Mouse (Mus musculus) heart, adult 2 months (tissue): ENCODE results near the gene Ypel3. TPM values are rescaled to one million over a fixed set of nuclear protein-coding genes. Genes with fewer than 3 reads are reported as not detected.
"Not testable (repeated sequence)": the region's sequence is repeated elsewhere in the genome, so short reads cannot be mapped to it uniquely, and the experiment has no call there.

ENCODE experiments used
- DNase-seq, 2 experiments: peaks; one replicate each; pipeline ENCODE4 v3.0.0; 2021
- H3K27ac ChIP-seq: fragments of 200-600 bp; 2 replicates; pipeline ENCODE4 v1.8.1; 2022
- H3K27me3 ChIP-seq: fragments of 200-500 bp; 2 replicates; pipeline ENCODE4 v1.6.1; 2012; ENCODE audit warnings: mild to moderate bottlenecking, low read length, inconsistent platforms, mixed read lengths; ENCODE audit not compliant: control insufficient read depth, insufficient read depth
- H3K36me3 ChIP-seq: fragments of 200-500 bp; 2 replicates; pipeline ENCODE4 v1.6.1; 2012; ENCODE audit warnings: low read length, inconsistent platforms; ENCODE audit not compliant: control insufficient read depth, insufficient read depth
- H3K4me1 ChIP-seq: fragments of 200-500 bp; 2 replicates; pipeline ENCODE4 v1.6.1; 2011; ENCODE audit warnings: low read length; ENCODE audit not compliant: control insufficient read depth, insufficient read depth
- H3K4me3 ChIP-seq: fragments of 200-600 bp; 2 replicates; pipeline ENCODE4 v1.8.1; 2022
- H3K79me2 ChIP-seq: fragments of 200-500 bp; replicated peaks from 2 replicates; pipeline ENCODE4 v1.6.1; 2012; ENCODE audit warnings: mild to moderate bottlenecking, inconsistent platforms, low read length, moderate library complexity, mixed read lengths; ENCODE audit not compliant: control insufficient read depth, insufficient read depth
- H3K9ac ChIP-seq: fragments of 200-500 bp; 2 replicates; pipeline ENCODE4 v1.6.1; 2012; ENCODE audit warnings: low read depth, mild to moderate bottlenecking, control low read depth, inconsistent platforms, low read length, mixed read lengths
- CTCF ChIP-seq: fragments of 200-600 bp; IDR thresholded peaks from 2 replicates; pipeline ENCODE4 v1.8.1; 2022; ENCODE audit warnings: antibody characterized with exemption, mild to moderate bottlenecking, moderate library complexity
- EP300 ChIP-seq: fragments of 200-500 bp; IDR thresholded peaks from 2 replicates; pipeline ENCODE4 v1.6.1; 2011; ENCODE audit warnings: low read depth, low read length, control low read depth; ENCODE audit not compliant: insufficient read depth
- POLR2A ChIP-seq: fragments of 200-500 bp; IDR thresholded peaks from 2 replicates; pipeline ENCODE4 v1.6.1; 2011; ENCODE audit warnings: mild to moderate bottlenecking, low read depth, low read length, control low read depth; ENCODE audit not compliant: insufficient read depth
- WGBS: fragments of 180-500 bp; shearing (Covaris S2); methylation state at CpG from one replicate; pipeline ENCODE4 v1.1.7; 2018; 5-methylcytosine and 5-hydroxymethylcytosine counted together
- intact Hi-C: fragments of 180-260 bp; cut with DNase I; formaldehyde crosslinking; loops from one replicate; pipeline ENCODE4 v1.15.1; 2025
- polyA plus RNA-seq: library from polyadenylated mRNA; depleted of rRNA; stranded (reverse); fragments of >200 nt; gene quantifications from 2 replicates; pipeline ENCODE4 v1.2.3, GENCODE M21; 2012
- total RNA-seq, 2 experiments: library from RNA; stranded (reverse); gene quantifications; 2 replicates each; pipeline ENCODE4 v1.2.3; 2021

The Ypel3 gene
- total and polyA plus RNA-seq, 3 experiments: 60.2 to 144 (median 89.9) TPM

- Histone ChIP-seq H3K79me2 (peaks cover 5% of the 10 kb centered on the region), H3K36me3 (peaks cover 5% of the 10 kb centered on the region), H3K9ac (no peak overlapping the region; the same call in 1 of the 2 replicates), H3K4me1 (peaks cover 12% of the 10 kb centered on the region), H3K4me3 (peak overlapping the region; percentile 84), H3K27ac (peak overlapping the region; percentile 99; the same call in 1 of the 2 replicates), H3K27me3 (no peaks in the 10 kb centered on the region)
- intact Hi-C loops: no loop called here
- DNase-seq: no peak
- WGBS: 86% methylated on average over 3 of the region's 3 CpGs
- TF ChIP-seq POLR2A (no peak), EP300 (no peak), CTCF (no peak)
These were observed 1.4 kb downstream of the Ypel3 start for GRCm38 (mm10) chr7:126778147-126778546.

GRCm38 (mm10) chr7:126779101-126779500 is 2.3 kb downstream of the Ypel3 start:
- intact Hi-C loops, H3K27ac ChIP-seq: not testable (repeated sequence)

GRCm38 (mm10) chr7:126779983-126780970 is 3.5 kb downstream of the Ypel3 start:
- intact Hi-C loops: loop anchor here (2.0 to 5.0 kb wide), 2 partner anchors 19 to 82 kb away; partner anchors contain the start of genes Hirip3 and Ino80e
- peak overlapping the region; percentile 50 for H3K27ac ChIP-seq
- peak; percentile 85 to 87 for DNase-seq
- H3K4me1 ChIP-seq: peaks cover 12% of the 10 kb centered on the region
- H3K9ac ChIP-seq: peak overlapping the region; percentile 36
- H3K79me2 ChIP-seq: peaks cover 5% of the 10 kb centered on the region
- 6% methylated on average over 21 of the region's 21 CpGs for WGBS
- no peaks in the 10 kb centered on the region for H3K27me3 ChIP-seq
- peaks cover 5% of the 10 kb centered on the region for H3K36me3 ChIP-seq
- TF ChIP-seq CTCF (peak; percentile 99), EP300 (peak; percentile 52; the same call in 1 of the 2 replicates), POLR2A (peak; percentile 64; the same call in 1 of the 2 replicates)
- peak overlapping the region; percentile 49 for H3K4me3 ChIP-seq

More at GRCm38 (mm10) chr7:126779101-126779500, 2.3 kb downstream of the Ypel3 start:
- not testable (repeated sequence) for DNase-seq, H3K79me2 ChIP-seq, H3K27me3 ChIP-seq, H3K36me3 ChIP-seq, H3K9ac ChIP-seq, H3K4me3 ChIP-seq
- WGBS: 92% methylated on average over 7 of the region's 7 CpGs
- peaks cover 12% of the 10 kb centered on the region for H3K4me1 ChIP-seq

- no peaks in the 10 kb centered on the region for H3K27me3 ChIP-seq
- DNase-seq: no peak
- H3K79me2 ChIP-seq: peaks cover 5% of the 10 kb centered on the region
- H3K27ac ChIP-seq: peak within 1 kb of the TSS; percentile 50
- TF ChIP-seq POLR2A: no peak
- 10% methylated on average over 22 of the region's 22 CpGs for WGBS
- H3K9ac ChIP-seq: peak within 1 kb of the TSS; percentile 36
- peak within 1 kb of the TSS; percentile 49 for H3K4me3 ChIP-seq
- peaks cover 11% of the 10 kb centered on the region for H3K4me1 ChIP-seq
- intact Hi-C loops: loop anchor here (2.0 to 5.0 kb wide), 2 partner anchors 18 to 81 kb away; partner anchors contain the start of genes Hirip3 and Ino80e
- H3K36me3 ChIP-seq: peaks cover 5% of the 10 kb centered on the region
These were observed 4.3 kb downstream of the Ypel3 start, which contains the start of gene Tbx6 for GRCm38 (mm10) chr7:126780971-126781635. TSS of gene Tbx6 (plus strand) at chr7:126781483.

GRCm38 (mm10) chr7:126781661-126782370 is 5.1 kb downstream of the Ypel3 start:
- DNase-seq: no peak
- no peaks in the 10 kb centered on the region for H3K27me3 ChIP-seq
- H3K79me2 ChIP-seq: peaks cover 5% of the 10 kb centered on the region
- H3K27ac ChIP-seq: peak overlapping the region; percentile 36; the same call in 1 of the 2 replicates
- TF ChIP-seq POLR2A (no peak), EP300 (no peak), CTCF (no peak)
- H3K4me3 ChIP-seq: no peak overlapping the region
- H3K36me3 ChIP-seq: peaks cover 5% of the 10 kb centered on the region
- 57% methylated on average over 11 of the region's 11 CpGs for WGBS
- H3K9ac ChIP-seq: no peak overlapping the region
- H3K4me1 ChIP-seq: peaks cover 11% of the 10 kb centered on the region
- intact Hi-C loops: loop anchor here (2.0 to 5.0 kb wide), 2 partner anchors 17 to 80 kb away; partner anchors contain the start of genes Hirip3 and Ino80e
